Mouse (Mus musculus) frontal cortex, postnatal 36 days (tissue): ENCODE data around the gene Eif5a.
"Not testable (repeated sequence)": the region's sequence is repeated elsewhere in the genome, so short reads cannot be mapped to it uniquely, and the experiment has no call there.

ENCODE experiments used
- DNase-seq, 2 experiments: peaks; one replicate each; pipeline ENCODE4 v3.0.0; 2022; ENCODE audit warnings: low spot score in 2 of 2

Eif5a gene

GRCm38 (mm10) chr11:69945997-69946891, 24.5 kb upstream of the Eif5a start:
- DNase-seq: no peak

GRCm38 (mm10) chr11:69945216-69945615, 23.5 kb upstream of the Eif5a start:
- no peak for DNase-seq

- no peak for DNase-seq
Measured at GRCm38 (mm10) chr11:69940962-69941361, 19.2 kb upstream of the Eif5a start.

GRCm38 (mm10) chr11:69939731-69940130, 18.0 kb upstream of the Eif5a start:
- no peak for DNase-seq

GRCm38 (mm10) chr11:69939181-69939580, 17.4 kb upstream of the Eif5a start:
- DNase-seq: no peak

- DNase-seq: no peak
Measured at GRCm38 (mm10) chr11:69938401-69938979, 16.7 kb upstream of the Eif5a start.

- no peak for DNase-seq
Measured at GRCm38 (mm10) chr11:69937834-69938233, 16.1 kb upstream of the Eif5a start.

- DNase-seq: no peak
Measured at GRCm38 (mm10) chr11:69937385-69937784, 15.6 kb upstream of the Eif5a start.

- DNase-seq: no peak
Measured at GRCm38 (mm10) chr11:69936714-69937347, 15.1 kb upstream of the Eif5a start.

- DNase-seq: no peak
Measured at GRCm38 (mm10) chr11:69936156-69936555, 14.4 kb upstream of the Eif5a start.

GRCm38 (mm10) chr11:69935137-69935879, 13.6 kb upstream of the Eif5a start, which contains the start of gene Ybx2:
Gene Ybx2, plus strand, starts transcription at chr11:69935796.
- peak; percentile 81 to 86 for DNase-seq

GRCm38 (mm10) chr11:69934681-69935080, 12.9 kb upstream of the Eif5a start:
- DNase-seq: no peak

- DNase-seq: peak; percentile 83 to 91
Measured at GRCm38 (mm10) chr11:69934169-69934568, 12.4 kb upstream of the Eif5a start.

GRCm38 (mm10) chr11:69933066-69933465, 11.3 kb upstream of the Eif5a start:
- no peak for DNase-seq

- no peak for DNase-seq
Measured at GRCm38 (mm10) chr11:69932254-69932653, 10.5 kb upstream of the Eif5a start.

GRCm38 (mm10) chr11:69931769-69932168, 10.0 kb upstream of the Eif5a start:
- no peak for DNase-seq

- no peak for DNase-seq
Measured at GRCm38 (mm10) chr11:69930967-69931537, 9.3 kb upstream of the Eif5a start.

GRCm38 (mm10) chr11:69930176-69930575, 8.4 kb upstream of the Eif5a start:
- not testable (repeated sequence) for DNase-seq

- no peak for DNase-seq
Measured at GRCm38 (mm10) chr11:69929712-69930111, 8.0 kb upstream of the Eif5a start.

- DNase-seq: no peak
Measured at GRCm38 (mm10) chr11:69927501-69927900, 5.7 kb upstream of the Eif5a start.

- no peak for DNase-seq
Measured at GRCm38 (mm10) chr11:69922796-69923195, 1.0 kb upstream of the Eif5a start.
